Mouse (Mus musculus) heart, embryonic 12.5 days (tissue): ENCODE data around the gene Mgam. TPM values are rescaled to one million over a fixed set of nuclear protein-coding genes. Genes with fewer than 3 reads are reported as not detected.
"Not testable (repeated sequence)": the region's sequence is repeated elsewhere in the genome, so short reads cannot be mapped to it uniquely, and the experiment has no call there.

Source experiments
- ATAC-seq: fragments of 200-750 bp; cut with Nextera tagmentation; 2 replicates; pipeline ENCODE4 v1.8.0; 2017; ENCODE audit warnings: moderate TSS enrichment, moderate library complexity; ENCODE audit not compliant: insufficient number of reproducible peaks, low FRiP score
- H3K27ac ChIP-seq: fragments of 300-500 bp; sonication (generic); 2 replicates; pipeline ENCODE4 v1.5.1; 2016; ENCODE audit warnings: mild to moderate bottlenecking, moderate library complexity; ENCODE audit not compliant: poor library complexity, severe bottlenecking
- H3K27me3 ChIP-seq: fragments of 300-500 bp; sonication (generic); replicated peaks from 2 replicates; pipeline ENCODE4 v1.6.1; 2016; ENCODE audit warnings: mild to moderate bottlenecking, moderate library complexity
- H3K36me3 ChIP-seq: fragments of 300-500 bp; sonication (generic); 2 replicates; pipeline ENCODE4 v1.6.1; 2016; ENCODE audit warnings: mild to moderate bottlenecking, moderate library complexity
- H3K4me1 ChIP-seq: fragments of 300-500 bp; sonication (generic); replicated peaks from 2 replicates; pipeline ENCODE4 v1.6.1; 2016; ENCODE audit warnings: mild to moderate bottlenecking
- H3K4me2 ChIP-seq: fragments of 300-500 bp; sonication (generic); 2 replicates; pipeline ENCODE4 v1.6.1; 2016; ENCODE audit warnings: mild to moderate bottlenecking, moderate library complexity
- H3K4me3 ChIP-seq: fragments of 300-500 bp; sonication (generic); 2 replicates; pipeline ENCODE4 v1.5.1; 2016; ENCODE audit warnings: mild to moderate bottlenecking
- H3K9ac ChIP-seq: fragments of 300-500 bp; sonication (generic); 2 replicates; pipeline ENCODE4 v1.6.1; 2016; ENCODE audit warnings: mild to moderate bottlenecking, moderate library complexity
- H3K9me3 ChIP-seq: fragments of 300-500 bp; sonication (generic); replicated peaks from 2 replicates; pipeline ENCODE4 v1.6.1; 2016; ENCODE audit warnings: mild to moderate bottlenecking, moderate library complexity
- WGBS: fragments of 180-500 bp; shearing (Covaris S2); methylation state at CpG from one replicate; pipeline ENCODE4 v1.1.7; 2016; 5-methylcytosine and 5-hydroxymethylcytosine counted together
- polyA plus RNA-seq: library from polyadenylated mRNA; unstranded; fragments of >200 nt; fragmentation: Nextera tagmentation; extraction: Ambion mirVana; gene quantifications from 2 replicates; pipeline ENCODE4 v1.2.1, GENCODE M21; 2016

Mgam gene
- polyA plus RNA-seq, 1 experiment from 2014 or later, result 0.09 TPM

- H3K4me1 ChIP-seq, result no peaks in the 10 kb centered on the region
- H3K4me3 ChIP-seq, result no peak overlapping the region
- no peak overlapping the region for H3K4me2 ChIP-seq
- no peaks in the 10 kb centered on the region for H3K27me3 ChIP-seq
- ATAC-seq, result no peak
- no peaks in the 10 kb centered on the region for H3K9me3 ChIP-seq
- no peaks in the 10 kb centered on the region for H3K36me3 ChIP-seq
- no peak overlapping the region for H3K27ac ChIP-seq
- H3K9ac ChIP-seq, result no peak overlapping the region
- WGBS, result 77% methylated on average over 1 of the region's 1 CpGs
These were observed 6.0 kb downstream of the Mgam start for GRCm38 (mm10) chr6:40634640-40635071.

- no peak overlapping the region for H3K9ac ChIP-seq
- no peak for ATAC-seq
- 77% methylated on average over 6 of the region's 6 CpGs for WGBS
- no peaks in the 10 kb centered on the region for H3K9me3 ChIP-seq
- H3K4me3 ChIP-seq, result no peak overlapping the region
- no peaks in the 10 kb centered on the region for H3K4me1 ChIP-seq
- H3K4me2 ChIP-seq, result no peak overlapping the region
- no peaks in the 10 kb centered on the region for H3K36me3 ChIP-seq
- H3K27ac ChIP-seq, result no peak overlapping the region
- no peaks in the 10 kb centered on the region for H3K27me3 ChIP-seq
These were observed 6.9 kb downstream of the Mgam start for GRCm38 (mm10) chr6:40635559-40635958.

- Histone ChIP-seq H3K27me3 (no peaks in the 10 kb centered on the region), H3K9me3 (no peaks in the 10 kb centered on the region), H3K4me2 (no peak overlapping the region), H3K36me3 (no peaks in the 10 kb centered on the region), H3K4me1 (no peaks in the 10 kb centered on the region), H3K4me3 (no peak overlapping the region), H3K27ac (no peak overlapping the region), H3K9ac (no peak overlapping the region)
- ATAC-seq, result no peak
- WGBS, result 84% methylated on average over 5 of the region's 5 CpGs
These were observed 9.1 kb downstream of the Mgam start for GRCm38 (mm10) chr6:40637755-40638154.

- Histone ChIP-seq H3K9me3 (no peaks in the 10 kb centered on the region), H3K4me2 (no peak overlapping the region), H3K4me3 (no peak overlapping the region), H3K4me1 (no peaks in the 10 kb centered on the region), H3K9ac (no peak overlapping the region), H3K27ac (no peak overlapping the region), H3K27me3 (no peaks in the 10 kb centered on the region), H3K36me3 (no peaks in the 10 kb centered on the region)
- WGBS, result 49% methylated on average over 8 of the region's 8 CpGs
- ATAC-seq, result no peak
These were observed 12.3 kb downstream of the Mgam start for GRCm38 (mm10) chr6:40640710-40641538.

GRCm38 (mm10) chr6:40645701-40646100, 17.1 kb downstream of the Mgam start:
- Histone ChIP-seq H3K9me3 (no peaks in the 10 kb centered on the region), H3K9ac (no peak overlapping the region), H3K4me1 (no peaks in the 10 kb centered on the region), H3K36me3 (no peaks in the 10 kb centered on the region), H3K4me2 (no peak overlapping the region), H3K4me3 (no peak overlapping the region), H3K27ac (no peak overlapping the region), H3K27me3 (no peaks in the 10 kb centered on the region)
- no peak for ATAC-seq
- 77% methylated on average over 8 of the region's 8 CpGs for WGBS

- Histone ChIP-seq H3K9ac (no peak overlapping the region), H3K9me3 (no peaks in the 10 kb centered on the region), H3K36me3 (no peaks in the 10 kb centered on the region), H3K4me2 (no peak overlapping the region), H3K4me3 (no peak overlapping the region), H3K27ac (no peak overlapping the region), H3K27me3 (no peaks in the 10 kb centered on the region), H3K4me1 (no peaks in the 10 kb centered on the region)
- ATAC-seq, result no peak
- WGBS, result 80% methylated on average over 1 of the region's 1 CpGs
These were observed 22.3 kb downstream of the Mgam start for GRCm38 (mm10) chr6:40650953-40651352.

GRCm38 (mm10) chr6:40660930-40661329, 32.3 kb downstream of the Mgam start:
- H3K27ac ChIP-seq, result no peak overlapping the region
- 43% methylated on average over 2 of the region's 2 CpGs for WGBS
- no peak for ATAC-seq
- no peaks in the 10 kb centered on the region for H3K4me1 ChIP-seq
- H3K27me3 ChIP-seq, result no peaks in the 10 kb centered on the region
- H3K4me3 ChIP-seq, result no peak overlapping the region
- no peak overlapping the region for H3K4me2 ChIP-seq
- H3K9me3 ChIP-seq, result 0 out of 2 replicates have a peak, but pooled peaks cover 3% of the 10 kb centered on the region
- no peaks in the 10 kb centered on the region for H3K36me3 ChIP-seq
- no peak overlapping the region for H3K9ac ChIP-seq

- no peak for ATAC-seq
These were observed 60.5 kb downstream of the Mgam start for GRCm38 (mm10) chr6:40689180-40689579.

GRCm38 (mm10) chr6:40692007-40692406, 63.4 kb downstream of the Mgam start:
- not testable (repeated sequence) for H3K4me2 ChIP-seq, H3K9ac ChIP-seq, ATAC-seq, H3K36me3 ChIP-seq, H3K27me3 ChIP-seq, H3K4me3 ChIP-seq, H3K4me1 ChIP-seq, H3K27ac ChIP-seq, H3K9me3 ChIP-seq
- 19% methylated on average over 3 of the region's 4 CpGs for WGBS

More at GRCm38 (mm10) chr6:40689180-40689579, 60.5 kb downstream of the Mgam start:
- no peak overlapping the region for H3K4me2 ChIP-seq
- no peak overlapping the region for H3K9ac ChIP-seq
- WGBS, result 9% methylated on average over 5 of the region's 5 CpGs
- no peaks in the 10 kb centered on the region for H3K27me3 ChIP-seq
- no peak overlapping the region for H3K4me3 ChIP-seq
- H3K4me1 ChIP-seq, result no peaks in the 10 kb centered on the region
- no peak overlapping the region for H3K27ac ChIP-seq
- H3K9me3 ChIP-seq, result no peaks in the 10 kb centered on the region
- no peaks in the 10 kb centered on the region for H3K36me3 ChIP-seq

- H3K9me3 ChIP-seq, H3K9ac ChIP-seq, H3K36me3 ChIP-seq, H3K4me2 ChIP-seq, H3K4me1 ChIP-seq, H3K27me3 ChIP-seq, H3K4me3 ChIP-seq, H3K27ac ChIP-seq, ATAC-seq: not testable (repeated sequence)
- 76% methylated on average over 5 of the region's 5 CpGs for WGBS
These were observed 84.9 kb downstream of the Mgam start for GRCm38 (mm10) chr6:40713494-40713893.

- WGBS, result 63% methylated on average over 1 of the region's 1 CpGs
- H3K27ac ChIP-seq, result no peak overlapping the region
These were observed 87.1 kb downstream of the Mgam start for GRCm38 (mm10) chr6:40715705-40716104.

GRCm38 (mm10) chr6:40728506-40728905, 99.9 kb downstream of the Mgam start:
- 62% methylated on average over 4 of the region's 4 CpGs for WGBS
- not testable (repeated sequence) for H3K36me3 ChIP-seq, H3K27ac ChIP-seq, H3K4me1 ChIP-seq, H3K4me3 ChIP-seq, H3K9ac ChIP-seq, ATAC-seq, H3K9me3 ChIP-seq, H3K4me2 ChIP-seq, H3K27me3 ChIP-seq

More at GRCm38 (mm10) chr6:40715705-40716104, 87.1 kb downstream of the Mgam start:
- H3K9ac ChIP-seq, result no peak overlapping the region
- H3K4me2 ChIP-seq, result no peak overlapping the region
- no peaks in the 10 kb centered on the region for H3K9me3 ChIP-seq
- no peaks in the 10 kb centered on the region for H3K36me3 ChIP-seq
- H3K4me1 ChIP-seq, result no peaks in the 10 kb centered on the region
- no peak for ATAC-seq
- no peak overlapping the region for H3K4me3 ChIP-seq
- H3K27me3 ChIP-seq, result no peaks in the 10 kb centered on the region
